Mouse (Mus musculus) CH12.LX (cell line): ENCODE measurements around the gene Gtf2f1. TPM values are rescaled to one million over a fixed set of nuclear protein-coding genes. Genes with fewer than 3 reads are reported as not detected.

Source experiments
- DNase-seq: peaks from one replicate; pipeline ENCODE4 v3.0.0-alpha.2; 2013; ENCODE audit errors: extremely low read depth
- H3K27ac ChIP-seq: 2 replicates; pipeline ENCODE4 v1.5.1; 2012; ENCODE audit warnings: low read depth, mild to moderate bottlenecking, control low read depth, moderate library complexity; ENCODE audit not compliant: insufficient read depth
- H3K27me3 ChIP-seq: replicated peaks from 2 replicates; pipeline ENCODE3; 2012; ENCODE audit warnings: inconsistent platforms
- H3K36me3 ChIP-seq, 2 experiments: replicated peaks in 1 of 2; 2 replicates each; pipeline versions ENCODE3 to v1.6.1; 2012; ENCODE audit warnings: inconsistent platforms in 1 of 2, low read length in 1 of 2, mild to moderate bottlenecking in 1 of 2, mixed read lengths in 1 of 2, moderate library complexity in 1 of 2; ENCODE audit not compliant: control insufficient read depth in 1 of 2, insufficient read depth in 1 of 2
- H3K4me1 ChIP-seq, 2 experiments: 2 replicates each; pipeline ENCODE4 v1.6.1; 2012; ENCODE audit warnings: inconsistent platforms in 1 of 2, moderate library complexity in 1 of 2; ENCODE audit not compliant: insufficient read depth in 2 of 2, control insufficient read depth in 1 of 2
- H3K4me2 ChIP-seq: 2 replicates; pipeline ENCODE4 v1.6.1; 2012; ENCODE audit warnings: low read depth, mild to moderate bottlenecking, control low read depth; ENCODE audit not compliant: poor library complexity, insufficient read depth, severe bottlenecking
- H3K4me3 ChIP-seq, 3 experiments: fragments of 150-350 bp in 1 of 3; sonication (generic) in 1 of 3; replicated peaks in 1 of 3; 2 replicates each; pipeline versions ENCODE3 to v1.5.1; 2011 to 2012; ENCODE audit warnings: low read depth in 2 of 3, low read length in 2 of 3, mild to moderate bottlenecking in 2 of 3, moderate library complexity in 2 of 3, control low read depth in 1 of 3, improper control_type of control experiment in 1 of 3, inconsistent platforms in 1 of 3, mixed read lengths in 1 of 3; ENCODE audit not compliant: poor library complexity in 1 of 3
- H3K79me2 ChIP-seq: replicated peaks from 2 replicates; pipeline ENCODE4 v1.6.1; 2012; ENCODE audit warnings: mild to moderate bottlenecking, moderate library complexity; ENCODE audit not compliant: control insufficient read depth, poor library complexity, insufficient read depth, severe bottlenecking; ENCODE audit errors: extremely low read depth
- H3K9ac ChIP-seq: 2 replicates; pipeline ENCODE4 v1.6.1; 2012; ENCODE audit warnings: low read depth, mild to moderate bottlenecking, control low read depth, moderate library complexity; ENCODE audit not compliant: insufficient read depth
- H3K9me3 ChIP-seq: replicated peaks from 2 replicates; pipeline ENCODE3; 2012; ENCODE audit warnings: low read length, inconsistent platforms, mixed read lengths
- BHLHE40 ChIP-seq: IDR thresholded peaks from 2 replicates; pipeline ENCODE4 v1.6.1; 2011; ENCODE audit warnings: mild to moderate bottlenecking, low read depth, low read length, improper control_type of control experiment
- CHD1 ChIP-seq: IDR thresholded peaks from 2 replicates; pipeline ENCODE4 v1.6.1; 2012; ENCODE audit warnings: low read depth, low read length, improper control_type of control experiment, inconsistent platforms
- CHD2 ChIP-seq: IDR thresholded peaks from 2 replicates; pipeline ENCODE4 v1.6.1; 2011; ENCODE audit warnings: low read length, improper control_type of control experiment
- CTCF ChIP-seq, 2 experiments: IDR thresholded peaks in 1 of 2; conservative IDR thresholded peaks in 1 of 2; 2 replicates each; pipeline ENCODE4 v1.5.1; 2011 to 2012; ENCODE audit warnings: low read depth in 2 of 2, low read length in 2 of 2, improper control_type of control experiment in 1 of 2, inconsistent platforms in 1 of 2, mild to moderate bottlenecking in 1 of 2, moderate library complexity in 1 of 2
- E2F4 ChIP-seq: IDR thresholded peaks from 2 replicates; pipeline ENCODE4 v1.6.1; 2011; ENCODE audit warnings: low read depth, low read length, improper control_type of control experiment; ENCODE audit not compliant: insufficient replicate concordance
- ELF1 ChIP-seq: IDR thresholded peaks from 2 replicates; pipeline ENCODE4 v1.6.1; 2014; ENCODE audit warnings: low read depth, mild to moderate bottlenecking, inconsistent platforms, low read length, improper control_type of control experiment
- EP300 ChIP-seq: IDR thresholded peaks from 2 replicates; pipeline ENCODE4 v1.6.1; 2011; ENCODE audit warnings: low read length, improper control_type of control experiment
- ETS1 ChIP-seq: conservative IDR thresholded peaks from 2 replicates; pipeline ENCODE4 v1.6.1; 2012; ENCODE audit warnings: low read depth, mild to moderate bottlenecking, inconsistent platforms, low read length, improper control_type of control experiment, moderate library complexity
- GABPA ChIP-seq: IDR thresholded peaks from 2 replicates; pipeline ENCODE4 v1.6.1; 2012; ENCODE audit warnings: low read depth, low read length, improper control_type of control experiment, inconsistent platforms; ENCODE audit not compliant: insufficient replicate concordance
- HCFC1 ChIP-seq: IDR thresholded peaks from 2 replicates; pipeline ENCODE4 v1.6.1; 2012; ENCODE audit warnings: low read depth, mild to moderate bottlenecking, inconsistent platforms, low read length, improper control_type of control experiment
- IRF4 ChIP-seq: IDR thresholded peaks from 2 replicates; pipeline ENCODE4 v1.6.1; 2014; ENCODE audit warnings: low read depth, mild to moderate bottlenecking, inconsistent platforms, low read length, improper control_type of control experiment
- JUN ChIP-seq: IDR thresholded peaks from 2 replicates; pipeline ENCODE4 v1.6.1; 2011; ENCODE audit warnings: low read depth, mild to moderate bottlenecking, low read length, improper control_type of control experiment, moderate library complexity; ENCODE audit not compliant: insufficient read depth
- JUND ChIP-seq: conservative IDR thresholded peaks from 2 replicates; pipeline ENCODE4 v1.6.1; 2011; ENCODE audit warnings: low read depth, low read length, improper control_type of control experiment
- KAT2A ChIP-seq: IDR thresholded peaks from 2 replicates; pipeline ENCODE4 v1.6.1; 2012; ENCODE audit warnings: low read length, improper control_type of control experiment, inconsistent platforms; ENCODE audit not compliant: insufficient replicate concordance
- MAFK ChIP-seq: IDR thresholded peaks from 2 replicates; pipeline ENCODE4 v1.6.1; 2011; ENCODE audit warnings: low read length, improper control_type of control experiment; ENCODE audit not compliant: insufficient replicate concordance
- MAX ChIP-seq: IDR thresholded peaks from 2 replicates; pipeline ENCODE4 v1.6.1; 2011; ENCODE audit warnings: low read length, improper control_type of control experiment
- MAZ ChIP-seq: IDR thresholded peaks from 2 replicates; pipeline ENCODE4 v1.6.1; 2012; ENCODE audit warnings: low read depth, mild to moderate bottlenecking, inconsistent platforms, low read length, improper control_type of control experiment, moderate library complexity
- MEF2A ChIP-seq: IDR thresholded peaks from 2 replicates; pipeline ENCODE4 v1.6.1; 2014; ENCODE audit warnings: low read depth, mild to moderate bottlenecking, inconsistent platforms, low read length, improper control_type of control experiment, borderline replicate concordance
- MXI1 ChIP-seq: IDR thresholded peaks from 2 replicates; pipeline ENCODE4 v1.6.1; 2011; ENCODE audit warnings: mild to moderate bottlenecking, low read depth, low read length, improper control_type of control experiment
- MYC ChIP-seq: IDR thresholded peaks from 2 replicates; pipeline ENCODE4 v1.6.1; 2011; ENCODE audit warnings: low read depth, mild to moderate bottlenecking, improper control_type of control experiment, low read length
- NELFE ChIP-seq: IDR thresholded peaks from 2 replicates; pipeline ENCODE4 v1.6.1; 2011; ENCODE audit warnings: low read depth, low read length, improper control_type of control experiment
- NRF1 ChIP-seq: IDR thresholded peaks from 2 replicates; pipeline ENCODE4 v1.6.1; 2014; ENCODE audit warnings: low read depth, mild to moderate bottlenecking, inconsistent platforms, low read length, improper control_type of control experiment, moderate library complexity
- PAX5 ChIP-seq: IDR thresholded peaks from 2 replicates; pipeline ENCODE4 v1.6.1; 2012; ENCODE audit warnings: low read length, inconsistent platforms, mixed read lengths
- POLR2A ChIP-seq: IDR thresholded peaks from 2 replicates; pipeline ENCODE4 v1.6.1; 2011; ENCODE audit warnings: low read depth, mild to moderate bottlenecking, improper control_type of control experiment, low read length
- POLR2AphosphoS2 ChIP-seq: IDR thresholded peaks from 2 replicates; pipeline ENCODE4 v1.6.1; 2011; ENCODE audit warnings: low read depth, low read length, improper control_type of control experiment
- RAD21 ChIP-seq: IDR thresholded peaks from 2 replicates; pipeline ENCODE4 v1.6.1; 2011; ENCODE audit warnings: low read depth, mild to moderate bottlenecking, low read length, improper control_type of control experiment, moderate library complexity
- RCOR1 ChIP-seq: conservative IDR thresholded peaks from 2 replicates; pipeline ENCODE4 v1.6.1; 2012; ENCODE audit warnings: low read depth, mild to moderate bottlenecking, inconsistent platforms, low read length, improper control_type of control experiment
- SIN3A ChIP-seq: IDR thresholded peaks from 2 replicates; pipeline ENCODE4 v1.6.1; 2012; ENCODE audit warnings: low read length, improper control_type of control experiment, inconsistent platforms
- SMC3 ChIP-seq: IDR thresholded peaks from 2 replicates; pipeline ENCODE4 v1.6.1; 2011; ENCODE audit warnings: low read depth, low read length, improper control_type of control experiment
- TBP ChIP-seq: conservative IDR thresholded peaks from 2 replicates; pipeline ENCODE4 v1.6.1; 2011; ENCODE audit warnings: low read depth, low read length, improper control_type of control experiment
- TCF12 ChIP-seq: IDR thresholded peaks from 2 replicates; pipeline ENCODE4 v1.6.1; 2014; ENCODE audit warnings: low read depth, mild to moderate bottlenecking, inconsistent platforms, low read length, improper control_type of control experiment
- UBTF ChIP-seq: IDR thresholded peaks from 2 replicates; pipeline ENCODE4 v1.6.1; 2012; ENCODE audit warnings: low read depth, mild to moderate bottlenecking, inconsistent platforms, low read length, improper control_type of control experiment, moderate library complexity
- USF1 ChIP-seq: IDR thresholded peaks from 2 replicates; pipeline ENCODE4 v1.6.1; 2014; ENCODE audit warnings: low read depth, mild to moderate bottlenecking, inconsistent platforms, low read length, improper control_type of control experiment
- USF2 ChIP-seq: conservative IDR thresholded peaks from 2 replicates; pipeline ENCODE4 v1.6.1; 2011; ENCODE audit warnings: low read depth, low read length, improper control_type of control experiment
- ZC3H11A ChIP-seq: IDR thresholded peaks from 2 replicates; pipeline ENCODE4 v1.6.1; 2012; ENCODE audit warnings: low read depth, mild to moderate bottlenecking, inconsistent platforms, low read length, improper control_type of control experiment
- ZKSCAN1 ChIP-seq: IDR thresholded peaks from 2 replicates; pipeline ENCODE4 v1.6.1; 2012; ENCODE audit warnings: low read depth, inconsistent platforms, low read length, improper control_type of control experiment, borderline replicate concordance
- ZMIZ1 ChIP-seq: IDR thresholded peaks from 2 replicates; pipeline ENCODE4 v1.6.1; 2012; ENCODE audit warnings: low read depth, mild to moderate bottlenecking, inconsistent platforms, low read length, improper control_type of control experiment
- ZNF384 ChIP-seq: IDR thresholded peaks from 2 replicates; pipeline ENCODE4 v1.6.1; 2012; ENCODE audit warnings: low read depth, low read length, improper control_type of control experiment, inconsistent platforms
- dilution Hi-C: fragments of 300-500 bp; cut with MboI; formaldehyde crosslinking; loops from 2 replicates; pipeline ENCODE4 v1.14.3; 2020; ENCODE audit warnings: low sequenced_read_pairs; ENCODE audit not compliant: extremely low pct_unique_long_range_greater_than_20kb, extremely low pct_ligation_motif_present
- in situ Hi-C: fragments of 300-500 bp; cut with MboI; formaldehyde crosslinking; loops from 3 replicates; pipeline ENCODE4 v1.14.3; 2019; ENCODE audit warnings: low sequenced_read_pairs, low pct_ligation_motif_present, low pct_unique_long_range_greater_than_20kb, mixed read lengths
- polyA plus RNA-seq: library from polyadenylated mRNA; unstranded; fragments of >175 nt; gene quantifications from 2 replicates; pipeline ENCODE4 v1.2.1, GENCODE M21; 2012; ENCODE audit warnings: low read depth; ENCODE audit not compliant: insufficient read length
- total RNA-seq, 2 experiments: library from RNA; depleted of rRNA; stranded (reverse); fragments of 300-350 nt in 1 of 2; fragments of >200 nt in 1 of 2; gene quantifications; 2 replicates each; pipeline ENCODE4 v1.2.3; 2012 to 2014

The Gtf2f1 gene
- total and polyA plus RNA-seq, 3 experiments: 50.5 to 109 (median 80.4) TPM

GRCm38 (mm10) chr17:56997029-56997667 lies 13.9 kb downstream of the Gtf2f1 start, which contains the start of gene Alkbh7:
Alkbh7 (plus strand) TSS chr17:56997339.
- H3K27ac ChIP-seq: peak within 1 kb of the TSS; percentile 42; the same call in 1 of the 2 replicates
- peaks cover 8 to 40% of the 10 kb centered on the region in 2 experiments for H3K4me1 ChIP-seq
- peak within 1 kb of the TSS; percentile 32 for H3K9ac ChIP-seq
- H3K9me3 ChIP-seq: no peaks in the 10 kb centered on the region
- H3K79me2 ChIP-seq: peaks cover 3% of the 10 kb centered on the region; the same call in 1 of the 2 replicates
- H3K27me3 ChIP-seq: no peaks in the 10 kb centered on the region
- DNase-seq: peak; percentile 100
- H3K4me3 ChIP-seq: peak within 1 kb of the TSS; percentile 68 to 87 (median 76)
- H3K4me2 ChIP-seq: peak within 1 kb of the TSS; percentile 72
- dilution Hi-C loops (no loop called here), in situ Hi-C loops (loop anchor here (10.0 kb wide), 2 partner anchors 208 to 338 kb away; no protein-coding TSS in a partner anchor)
- peaks cover 53 to 85% of the 10 kb centered on the region in 2 experiments for H3K36me3 ChIP-seq
- TF ChIP-seq ELF1 (peak; percentile 59; the same call in 1 of the 2 replicates), CHD2 (peak; percentile 90), ZKSCAN1 (no peak), MAZ (0 out of 2 replicates have a peak, but pooled peaks have one; percentile 34), MAFK (no peak), TBP (0 out of 2 replicates have a peak, but pooled peaks have one; percentile 21), MYC (peak; percentile 84), RCOR1 (no peak), BHLHE40 (peak; percentile 91), KAT2A (no peak), TCF12 (peak; percentile 55; the same call in 1 of the 2 replicates), E2F4 (no peak), SIN3A (peak; percentile 83), ZMIZ1 (peak; percentile 61), IRF4 (0 out of 2 replicates have a peak, but pooled peaks have one; percentile 5), UBTF (no peak), JUN (no peak), POLR2AphosphoS2 (peak; percentile 98), PAX5 (no peak), USF2 (peak; percentile 98), SMC3 (peak; percentile 87), ZNF384 (no peak), GABPA (no peak), NELFE (peak; percentile 51; the same call in 1 of the 2 replicates), USF1 (peak; percentile 98), NRF1 (peak; percentile 48), RAD21 (peak; percentile 98), EP300 (no peak), CTCF (conservative IDR thresholded peaks at IDR 0.05 in 1 of 2, IDR thresholded peaks at IDR 0.05 in 1 of 2; ENCODE audit: low read depth in 2 of 2, low read length in 2 of 2) (peak; percentile 59 to 94), ETS1 (no peak), MAX (peak; percentile 99), MXI1 (peak; percentile 86), HCFC1 (no peak; the same call in 1 of the 2 replicates), POLR2A (peak; percentile 64; the same call in 1 of the 2 replicates), JUND (no peak), ZC3H11A (peak; percentile 41; the same call in 1 of the 2 replicates), CHD1 (no peak), MEF2A (no peak)
